Mouse (Mus musculus) MEL (cell line): ENCODE data around the gene Clic4.

Experiments
- CTCF ChIP-seq, 3 experiments: IDR thresholded peaks in 2 of 3; conservative IDR thresholded peaks in 1 of 3; 2 replicates each; pipeline ENCODE4 v1.5.1; 2011 to 2012; ENCODE audit warnings: low read length in 3 of 3, low read depth in 2 of 3, mild to moderate bottlenecking in 2 of 3, improper control_type of control experiment in 1 of 3, inconsistent platforms in 1 of 3, mixed read lengths in 1 of 3, moderate library complexity in 1 of 3; ENCODE audit not compliant: control insufficient read depth in 1 of 3, insufficient read depth in 1 of 3, poor library complexity in 1 of 3, severe bottlenecking in 1 of 3
- EP300 ChIP-seq, 2 experiments: IDR thresholded peaks; 2 replicates each; pipeline ENCODE4 v1.6.1; 2011; ENCODE audit warnings: improper control_type of control experiment in 2 of 2, low read length in 2 of 2, low read depth in 1 of 2, mild to moderate bottlenecking in 1 of 2
- HCFC1 ChIP-seq: IDR thresholded peaks from 2 replicates; pipeline ENCODE4 v1.6.1; 2012; ENCODE audit warnings: low read depth, mild to moderate bottlenecking, inconsistent platforms, low read length, improper control_type of control experiment, moderate library complexity
- JUND ChIP-seq: IDR thresholded peaks from 2 replicates; pipeline ENCODE4 v1.6.1; 2011; ENCODE audit warnings: low read depth, mild to moderate bottlenecking, improper control_type of control experiment, low read length
- MAFK ChIP-seq: IDR thresholded peaks from 2 replicates; pipeline ENCODE4 v1.6.1; 2011; ENCODE audit warnings: low read depth, mild to moderate bottlenecking, low read length, improper control_type of control experiment, borderline replicate concordance
- POLR2A ChIP-seq, 2 experiments: IDR thresholded peaks; 2 replicates each; pipeline ENCODE4 v1.6.1; 2011 to 2012; ENCODE audit warnings: low read length in 2 of 2, mild to moderate bottlenecking in 2 of 2, control low read depth in 1 of 2, improper control_type of control experiment in 1 of 2, low read depth in 1 of 2, moderate library complexity in 1 of 2; ENCODE audit not compliant: control insufficient read depth in 1 of 2, insufficient read depth in 1 of 2, poor library complexity in 1 of 2
- POLR2AphosphoS5 ChIP-seq: IDR thresholded peaks from 2 replicates; pipeline ENCODE4 v1.6.1; 2012; ENCODE audit warnings: low read depth, borderline replicate concordance, mild to moderate bottlenecking, inconsistent platforms, low read length, moderate library complexity, mixed read lengths
- TBP ChIP-seq: IDR thresholded peaks from 2 replicates; pipeline ENCODE4 v1.8.0; 2011; ENCODE audit warnings: low read depth, low read length, improper control_type of control experiment
- USF1 ChIP-seq: IDR thresholded peaks from 2 replicates; pipeline ENCODE4 v1.6.1; 2014; ENCODE audit warnings: low read depth, mild to moderate bottlenecking, inconsistent platforms, low read length, improper control_type of control experiment, moderate library complexity
- ZC3H11A ChIP-seq: IDR thresholded peaks from 2 replicates; pipeline ENCODE4 v1.6.1; 2012; ENCODE audit warnings: low read depth, mild to moderate bottlenecking, inconsistent platforms, low read length, improper control_type of control experiment
- ZNF384 ChIP-seq: IDR thresholded peaks from 2 replicates; pipeline ENCODE4 v1.6.1; 2012; ENCODE audit warnings: low read depth, mild to moderate bottlenecking, inconsistent platforms, low read length, improper control_type of control experiment

DNA sequence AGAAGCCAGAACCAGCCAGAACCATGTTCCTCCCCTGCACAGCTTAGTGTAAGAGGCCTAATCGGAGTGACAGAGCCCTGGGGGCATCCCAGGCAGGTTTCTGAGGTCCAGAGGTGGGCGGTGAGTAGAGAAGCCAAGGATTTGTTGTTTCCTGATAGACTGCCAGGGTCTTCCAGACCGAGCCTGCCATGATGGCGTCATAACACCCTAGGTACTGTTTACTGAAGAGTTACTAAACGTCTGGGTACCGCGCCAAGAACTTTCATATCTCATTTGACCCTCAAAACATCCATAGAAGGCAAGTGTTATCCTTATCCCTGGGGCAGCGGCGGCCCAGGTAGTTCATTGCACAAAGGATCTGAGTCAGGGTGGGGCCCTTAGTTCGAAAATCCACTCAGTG lies 26.1 kb upstream of the Clic4 start:
- no peak for TF ChIP-seq HCFC1
- TF ChIP-seq MAFK, result no peak
- no peak for TF ChIP-seq POLR2AphosphoS5
- TF ChIP-seq ZC3H11A, result no peak
- TF ChIP-seq EP300 (IDR thresholded peaks at IDR 0.05; ENCODE audit: low read depth in 1 of 2, low read length in 2 of 2), result no peak
- TF ChIP-seq CTCF (IDR thresholded peaks at IDR 0.05 in 2 of 3, conservative IDR thresholded peaks at IDR 0.05 in 1 of 3; ENCODE audit: control insufficient read depth in 1 of 3, insufficient read depth in 1 of 3, low read depth in 2 of 3, low read length in 3 of 3, poor library complexity in 1 of 3, severe bottlenecking in 1 of 3), result no peak
- TF ChIP-seq POLR2A (IDR thresholded peaks at IDR 0.05; ENCODE audit: control insufficient read depth in 1 of 2, insufficient read depth in 1 of 2, low read depth in 1 of 2, low read length in 2 of 2, poor library complexity in 1 of 2), result no peak
- TF ChIP-seq ZNF384, result no peak
- TF ChIP-seq TBP, result no peak
- TF ChIP-seq USF1, result no peak
- TF ChIP-seq JUND, result no peak
